Mouse (Mus musculus) adrenal gland, postnatal 10 days (tissue): Measurements from ENCODE around the gene Lhfpl2. TPM values are rescaled to one million over a fixed set of nuclear protein-coding genes. Genes with fewer than 3 reads are reported as not detected.

Experiments used
- DNase-seq: peaks from one replicate; pipeline ENCODE4 v3.0.0; 2021; ENCODE audit warnings: mixed read lengths
- total RNA-seq, 2 experiments: library from RNA; stranded (reverse); gene quantifications; 2 replicates each; pipeline ENCODE4 v1.2.3; 2021

Lhfpl2 gene
- total RNA-seq, 2 experiments from 2014 or later: 29.8 to 39.6 TPM

DNA sequence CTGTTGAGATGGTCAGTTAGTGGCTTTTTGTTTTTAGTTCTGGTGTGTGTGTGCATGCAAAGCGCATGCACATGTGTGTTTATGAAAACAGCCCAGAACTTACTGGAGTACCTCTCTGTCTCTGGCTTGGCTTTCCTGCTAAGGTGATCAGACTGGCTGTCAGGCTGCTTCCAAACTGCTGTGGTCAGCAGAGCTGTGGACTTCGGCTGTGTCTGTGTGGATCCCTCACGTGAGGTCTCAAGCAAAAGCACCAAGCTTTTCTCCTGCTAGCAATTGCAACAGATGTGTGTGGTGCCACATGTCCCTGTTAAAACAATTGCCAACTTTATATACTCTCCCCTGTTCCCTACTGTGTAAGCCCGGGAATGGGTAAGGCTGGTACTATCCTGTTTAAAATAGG is 82.8 kb downstream of the Lhfpl2 start:
- no peak for DNase-seq

DNA sequence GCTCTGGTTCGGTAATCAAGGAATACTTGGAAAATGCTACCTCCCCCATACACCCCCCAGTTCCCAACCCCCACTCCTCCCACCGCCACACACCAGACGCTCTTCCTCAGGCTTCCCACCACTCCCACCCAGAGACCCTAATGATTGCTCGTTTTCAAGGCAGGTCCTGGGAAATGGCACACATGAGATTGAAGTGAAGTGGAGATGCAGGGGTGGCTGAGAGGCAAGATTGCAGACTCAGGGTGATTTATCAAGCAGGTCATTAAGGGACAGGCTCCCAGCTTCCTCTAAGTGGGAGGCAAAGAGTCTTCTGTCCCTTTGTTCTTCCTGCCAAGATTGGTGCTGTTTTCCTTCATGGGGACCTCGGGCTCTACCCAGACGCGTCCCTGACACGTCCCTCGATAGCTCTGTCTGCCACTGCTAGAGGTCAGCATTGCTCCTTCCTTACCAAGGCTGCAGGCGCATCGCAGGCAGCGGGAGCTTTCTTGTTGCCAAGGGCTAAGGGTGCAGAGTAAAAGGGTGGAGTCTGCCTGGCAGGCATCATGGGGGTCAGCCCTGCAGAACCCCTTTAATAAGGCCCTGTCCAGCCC is 85.6 kb downstream of the Lhfpl2 start:
- DNase-seq: peak; percentile 71

DNA sequence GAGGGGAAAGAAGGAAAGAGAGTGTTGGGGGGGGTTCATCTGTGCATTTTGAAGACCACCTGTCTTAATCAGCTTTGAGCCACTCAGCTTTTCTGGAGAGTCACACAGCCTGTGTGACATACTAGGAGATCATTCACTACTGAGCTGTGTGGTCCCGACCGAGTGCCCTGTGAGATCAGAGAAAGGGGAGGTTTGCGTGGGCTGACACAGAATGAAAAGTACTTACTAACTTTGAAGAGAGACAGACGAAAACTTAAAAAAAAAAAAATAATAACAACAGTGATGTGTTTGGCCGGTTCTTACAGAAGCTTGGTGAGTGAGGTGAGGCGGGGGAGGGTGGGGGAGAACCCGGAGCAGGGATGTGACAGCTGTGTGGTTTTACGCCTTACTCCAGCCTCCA is 86.9 kb downstream of the Lhfpl2 start:
- DNase-seq: no peak

DNA sequence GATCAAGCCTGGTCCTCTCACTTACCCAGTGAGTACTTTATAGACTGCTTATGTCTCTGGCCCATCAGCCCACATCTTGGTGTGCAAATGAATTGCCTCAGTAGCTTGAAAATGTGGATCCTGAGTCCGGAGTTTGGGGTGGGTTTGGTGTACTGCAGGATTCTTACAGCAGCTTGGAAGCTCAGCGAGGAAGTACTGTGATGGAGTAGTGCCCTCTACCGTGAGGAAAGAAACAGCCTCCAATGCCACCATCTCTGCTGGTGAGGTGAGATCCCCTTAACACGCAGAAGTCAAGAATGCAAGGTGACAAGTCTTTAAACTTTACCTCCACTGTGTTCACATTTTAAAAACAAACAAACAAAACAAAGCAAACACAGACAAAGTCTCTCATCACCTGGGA is 89.7 kb downstream of the Lhfpl2 start:
- DNase-seq: no peak

- no peak for DNase-seq
Observed at GRCm38 (mm10) chr13:94149006-94149405, 91.4 kb downstream of the Lhfpl2 start.

GRCm38 (mm10) chr13:94149781-94150180 is 92.2 kb downstream of the Lhfpl2 start:
- DNase-seq: no peak

DNA sequence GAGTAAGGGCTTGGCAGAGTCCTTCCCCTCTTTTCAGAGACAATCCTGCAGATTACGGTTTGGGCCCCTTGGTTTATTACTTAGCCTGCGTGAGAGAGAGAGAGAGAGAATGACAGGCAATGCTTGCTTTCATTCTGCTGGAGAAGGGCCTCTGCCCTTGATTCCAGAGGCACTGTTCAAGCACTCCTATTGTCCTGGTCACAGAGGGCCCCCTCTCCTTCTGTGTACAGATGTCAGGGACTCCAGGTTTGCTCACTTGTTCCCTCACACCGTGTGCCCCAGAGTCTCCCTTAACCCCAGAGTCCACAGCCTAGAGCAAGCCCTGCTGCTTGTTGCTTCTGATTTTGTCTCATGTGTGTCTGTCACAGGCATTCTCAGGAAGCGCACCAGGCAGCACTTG is 93.7 kb downstream of the Lhfpl2 start:
- DNase-seq: no peak

DNA sequence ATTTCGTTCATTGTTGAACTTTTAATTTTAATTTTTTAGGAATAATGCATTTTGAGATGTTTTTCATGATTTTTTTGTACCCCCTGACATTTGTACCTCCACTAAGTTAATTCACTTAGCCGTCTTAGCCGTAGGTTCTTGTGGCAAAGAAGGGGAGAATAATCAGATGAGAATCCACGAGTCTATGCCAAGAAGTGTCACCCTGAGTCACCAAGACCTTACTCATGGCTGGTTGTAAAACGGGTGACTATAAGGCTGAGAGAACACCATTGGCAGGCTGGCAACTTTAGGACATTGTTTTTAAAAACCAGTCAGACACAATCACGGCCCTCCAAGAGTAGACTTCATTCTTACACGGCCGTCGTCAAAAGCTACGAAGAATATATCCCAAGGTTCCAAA is 95.2 kb downstream of the Lhfpl2 start:
- no peak for DNase-seq

DNA sequence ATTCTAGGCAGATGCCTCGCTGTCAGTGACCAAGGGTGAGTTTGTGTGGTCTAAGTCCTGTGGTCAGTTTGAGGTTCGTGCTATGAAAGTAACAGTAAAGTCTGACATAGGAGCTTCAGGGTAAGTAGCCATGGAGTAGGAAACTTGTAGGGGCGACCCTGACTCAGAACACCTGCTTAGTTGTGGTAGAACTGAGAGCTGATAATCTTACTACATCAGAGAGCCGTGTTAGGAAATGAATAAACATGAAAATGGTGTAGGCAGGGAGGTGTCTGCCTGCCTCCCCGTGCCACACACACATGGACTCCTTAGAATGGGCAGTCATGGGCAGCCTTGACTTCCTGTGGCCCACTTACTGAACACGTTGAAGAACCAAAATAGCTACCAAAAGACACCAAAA is 96.1 kb downstream of the Lhfpl2 start:
- DNase-seq: no peak

DNA sequence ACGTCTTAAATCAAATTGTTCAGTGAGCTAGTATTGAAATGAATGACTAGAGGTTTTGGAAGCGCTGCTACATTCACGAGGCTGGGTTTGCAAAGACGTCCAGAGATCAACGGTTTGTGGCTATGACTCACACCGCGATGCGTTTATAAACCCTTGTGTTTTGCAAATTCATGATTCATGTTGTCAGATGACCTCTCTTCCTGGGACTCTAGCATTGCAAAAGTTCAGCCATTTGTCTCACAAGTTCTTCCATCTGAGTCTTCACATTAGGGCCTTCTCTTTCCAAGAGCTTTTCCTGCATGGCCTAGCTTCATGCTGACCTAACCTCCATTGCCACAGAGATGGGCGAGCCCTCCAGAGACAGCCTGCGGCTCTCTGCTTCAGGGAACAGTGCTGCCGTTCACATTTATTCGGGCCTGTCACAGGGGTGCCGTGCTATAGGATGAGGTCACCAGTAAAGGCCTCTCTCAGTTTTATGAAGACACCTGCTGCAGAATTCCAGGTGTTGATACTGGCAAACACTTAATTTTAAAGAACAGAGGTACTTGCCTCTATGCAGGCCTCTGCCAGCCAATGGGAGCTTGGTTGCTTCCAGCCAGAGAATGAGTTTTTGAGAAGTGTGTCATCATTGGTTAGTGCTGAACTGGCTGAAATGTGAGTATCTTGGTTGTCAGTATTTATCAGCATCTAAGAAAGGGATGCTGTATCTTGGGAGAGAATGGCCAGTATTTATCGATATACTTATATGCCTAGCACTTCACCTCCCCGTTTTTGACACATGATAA is 97.1 kb downstream of the Lhfpl2 start:
- DNase-seq: no peak

- DNase-seq: peak; percentile 50
Observed at GRCm38 (mm10) chr13:94155657-94156429, 98.2 kb downstream of the Lhfpl2 start.

DNA sequence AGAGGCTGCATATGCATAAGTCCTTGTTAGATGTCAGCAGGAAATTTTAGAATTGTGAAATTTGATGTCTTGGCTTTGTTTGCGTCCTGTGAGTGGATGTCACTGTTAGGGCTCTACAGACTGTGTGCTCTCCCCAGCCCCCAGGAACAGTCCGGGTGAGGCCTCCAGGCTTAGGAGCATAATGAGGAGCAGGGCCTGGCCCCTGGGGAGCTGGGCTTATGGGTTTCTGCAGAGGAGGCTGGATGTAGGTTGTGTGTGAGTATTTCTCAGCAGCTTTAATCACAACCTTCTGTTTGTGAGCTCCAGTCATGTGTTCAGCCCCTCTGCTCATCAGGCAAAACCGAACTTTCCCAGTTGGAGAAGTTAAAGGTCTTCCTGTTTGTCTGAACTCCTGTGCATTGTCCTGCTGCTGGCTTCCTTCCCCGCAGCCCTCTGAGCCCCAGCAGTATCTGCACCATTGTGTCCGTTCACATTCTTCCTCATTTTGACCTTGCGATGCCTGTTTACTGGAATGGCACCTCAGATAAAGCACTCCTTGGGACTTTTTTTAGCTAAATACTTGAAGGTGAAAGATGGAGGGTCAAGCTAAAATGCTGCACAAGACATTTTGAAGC is 101.4 kb downstream of the Lhfpl2 start:
- no peak for DNase-seq

DNA sequence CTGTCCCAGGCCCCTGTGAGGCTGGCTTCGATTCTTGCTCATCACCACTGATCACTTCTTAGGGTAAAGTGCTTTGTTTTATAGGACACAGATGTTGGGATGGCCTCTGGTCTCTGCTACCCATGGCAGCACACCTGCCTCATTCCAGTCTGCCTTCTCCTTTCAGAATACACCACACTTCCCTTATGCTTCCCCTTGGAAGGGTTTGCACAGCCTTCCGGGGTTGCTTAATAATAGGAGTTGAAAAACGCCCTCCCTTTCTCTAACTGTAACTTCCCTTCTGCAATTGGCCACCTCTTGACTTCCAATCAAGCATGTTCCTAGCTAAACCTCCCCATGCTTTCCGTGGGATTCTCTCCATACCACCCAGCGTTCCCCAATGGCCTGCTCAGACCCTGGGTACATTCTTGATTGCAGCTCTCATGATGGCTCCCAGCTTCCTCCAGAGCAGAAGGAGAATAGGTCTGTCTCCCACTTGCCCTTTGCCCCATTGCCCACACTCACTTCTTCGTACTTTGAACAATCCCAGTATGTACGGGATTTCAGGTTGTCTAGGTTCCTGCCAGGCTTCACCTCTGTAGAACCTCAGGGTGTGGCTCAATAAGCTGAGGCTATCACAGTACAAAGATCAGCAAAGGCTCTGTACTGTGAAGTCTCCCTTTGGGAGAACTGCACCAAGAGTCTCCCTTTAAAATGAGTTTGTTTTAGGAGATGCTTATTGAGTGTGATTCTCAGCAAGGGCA is 102.1 kb downstream of the Lhfpl2 start:
- DNase-seq: no peak

DNA sequence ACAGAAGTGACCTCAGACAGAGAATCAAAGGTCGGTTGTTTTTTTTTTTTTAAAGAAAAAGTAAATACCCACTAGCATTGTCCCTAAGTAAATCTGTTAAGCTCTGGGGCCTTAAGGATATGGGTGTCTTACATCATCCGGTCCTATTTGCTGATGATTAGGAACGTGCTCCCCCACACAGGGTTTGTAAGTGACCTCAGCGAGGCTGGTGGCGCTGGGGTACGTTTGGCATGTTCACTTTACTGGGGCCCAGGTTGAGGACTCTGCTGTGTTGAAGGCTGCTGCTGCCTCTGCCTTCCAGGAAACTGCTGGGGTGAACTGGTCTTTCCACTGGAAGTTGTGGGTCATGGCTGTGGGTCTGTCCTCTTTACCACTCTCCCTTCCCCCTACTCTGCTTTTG is 106.9 kb downstream of the Lhfpl2 start:
- no peak for DNase-seq

DNA sequence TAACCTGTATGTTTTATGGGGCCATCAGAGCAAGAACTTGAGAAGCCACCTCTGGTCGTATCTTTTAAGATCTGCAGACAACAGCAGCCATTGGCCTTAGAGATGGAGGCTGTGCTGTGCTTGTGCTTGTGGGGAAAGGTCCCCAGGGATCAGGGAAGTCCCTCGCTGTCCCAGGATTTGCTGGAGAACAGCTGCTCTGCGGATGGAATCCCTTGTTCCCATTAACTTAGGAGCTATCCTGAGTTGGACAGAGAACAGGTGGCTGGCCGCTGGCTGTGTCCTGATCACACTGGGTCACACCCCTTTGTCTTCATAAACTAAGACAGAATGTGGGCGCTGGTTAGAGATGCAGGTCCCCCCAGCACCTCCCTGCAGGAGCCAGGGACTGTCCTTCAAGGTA is 110.7 kb downstream of the Lhfpl2 start:
- DNase-seq: no peak

GRCm38 (mm10) chr13:94169325-94169916 is 111.8 kb downstream of the Lhfpl2 start:
- DNase-seq: no peak

- DNase-seq: no peak
Observed at GRCm38 (mm10) chr13:94171612-94172011, 114.0 kb downstream of the Lhfpl2 start.

- DNase-seq: peak; percentile 30
Observed at GRCm38 (mm10) chr13:94172533-94173310, 115.1 kb downstream of the Lhfpl2 start.

- peak; percentile 85 for DNase-seq
Observed at GRCm38 (mm10) chr13:94173633-94174576, 116.3 kb downstream of the Lhfpl2 start.
